Mouse (Mus musculus): ENCODE data around the gene Cx3cr1.

GRCm38 (mm10) chr9:120084406-120084805, 14.7 kb upstream of the Cx3cr1 start:
- TF ChIP-seq CTCF (IDR thresholded peaks at IDR 0.05) (no peak), EP300 (IDR thresholded peaks at IDR 0.05) (no peak)

Data from lung, postnatal 0 days (tissue).